Mouse (Mus musculus): ENCODE results near the gene Gm37240. TPM values are rescaled to one million over a fixed set of nuclear protein-coding genes. Genes with fewer than 3 reads are reported as not detected.
A peak's percentile ranks its signal among the peaks of the same experiment; 100 is the strongest.

Gm37240 gene
- polyA plus RNA-seq, 1 experiment from 2014 or later: 0.82 TPM

GRCm38 (mm10) chr3:85232846-85233245 is 654.5 kb downstream of the Gm37240 start:
- no peaks in the 10 kb centered on the region for H3K9me3 ChIP-seq (ENCODE audit: control insufficient read depth, low read length)
- no peak for DNase-seq (ENCODE audit: low spot score)
- H3K27ac ChIP-seq (ENCODE audit: low read depth, low read length): no peak overlapping the region
- H3K4me3 ChIP-seq (ENCODE audit: low read depth, low read length): no peak overlapping the region
- H3K9ac ChIP-seq (ENCODE audit: low read length): no peak overlapping the region
- H3K4me2 ChIP-seq (ENCODE audit: low read depth): no peak overlapping the region
- H3K27me3 ChIP-seq (ENCODE audit: control insufficient read depth, insufficient read depth, low read length): no peaks in the 10 kb centered on the region
- H3K4me1 ChIP-seq (ENCODE audit: control insufficient read depth, insufficient read depth, low read length): no peaks in the 10 kb centered on the region
- WGBS: 33% methylated on average over 6 of the region's 6 CpGs
- H3K36me3 ChIP-seq (ENCODE audit: control insufficient read depth, insufficient read depth, low read length): no peaks in the 10 kb centered on the region
- no peak for ATAC-seq (ENCODE audit: insufficient read depth, low FRiP score, low TSS enrichment)

- no peaks in the 10 kb centered on the region for H3K4me1 ChIP-seq (ENCODE audit: control insufficient read depth, insufficient read depth, low read length)
- no peak for DNase-seq (ENCODE audit: low spot score)
- H3K27me3 ChIP-seq (ENCODE audit: control insufficient read depth, insufficient read depth, low read length): no peaks in the 10 kb centered on the region
- no peak overlapping the region for H3K9ac ChIP-seq (ENCODE audit: low read length)
- no peak overlapping the region for H3K27ac ChIP-seq (ENCODE audit: low read depth, low read length)
- H3K9me3 ChIP-seq (ENCODE audit: control insufficient read depth, low read length): no peaks in the 10 kb centered on the region
- H3K4me2 ChIP-seq (ENCODE audit: low read depth): no peak overlapping the region
- no peak overlapping the region for H3K4me3 ChIP-seq (ENCODE audit: low read depth, low read length)
- no peaks in the 10 kb centered on the region for H3K36me3 ChIP-seq (ENCODE audit: control insufficient read depth, insufficient read depth, low read length)
- no peak for ATAC-seq (ENCODE audit: insufficient read depth, low FRiP score, low TSS enrichment)
- WGBS: 87% methylated on average over 5 of the region's 5 CpGs
Measured at GRCm38 (mm10) chr3:85222046-85222445, 665.3 kb downstream of the Gm37240 start.

- Histone ChIP-seq H3K27me3 (ENCODE audit: control insufficient read depth, insufficient read depth, low read length) (no peaks in the 10 kb centered on the region), H3K9me3 (ENCODE audit: control insufficient read depth, low read length) (no peaks in the 10 kb centered on the region), H3K27ac (ENCODE audit: low read depth, low read length) (no peak overlapping the region), H3K36me3 (ENCODE audit: control insufficient read depth, insufficient read depth, low read length) (no peaks in the 10 kb centered on the region), H3K4me1 (ENCODE audit: control insufficient read depth, insufficient read depth, low read length) (no peaks in the 10 kb centered on the region), H3K4me2 (ENCODE audit: low read depth) (no peak overlapping the region), H3K4me3 (ENCODE audit: low read depth, low read length) (no peak overlapping the region), H3K9ac (ENCODE audit: low read length) (no peak overlapping the region)
- DNase-seq (ENCODE audit: low spot score): no peak
- ATAC-seq (ENCODE audit: insufficient read depth, low FRiP score, low TSS enrichment): no peak
- WGBS: 82% methylated on average over 5 of the region's 5 CpGs
Measured at GRCm38 (mm10) chr3:85214926-85215325, 672.4 kb downstream of the Gm37240 start.

DNA sequence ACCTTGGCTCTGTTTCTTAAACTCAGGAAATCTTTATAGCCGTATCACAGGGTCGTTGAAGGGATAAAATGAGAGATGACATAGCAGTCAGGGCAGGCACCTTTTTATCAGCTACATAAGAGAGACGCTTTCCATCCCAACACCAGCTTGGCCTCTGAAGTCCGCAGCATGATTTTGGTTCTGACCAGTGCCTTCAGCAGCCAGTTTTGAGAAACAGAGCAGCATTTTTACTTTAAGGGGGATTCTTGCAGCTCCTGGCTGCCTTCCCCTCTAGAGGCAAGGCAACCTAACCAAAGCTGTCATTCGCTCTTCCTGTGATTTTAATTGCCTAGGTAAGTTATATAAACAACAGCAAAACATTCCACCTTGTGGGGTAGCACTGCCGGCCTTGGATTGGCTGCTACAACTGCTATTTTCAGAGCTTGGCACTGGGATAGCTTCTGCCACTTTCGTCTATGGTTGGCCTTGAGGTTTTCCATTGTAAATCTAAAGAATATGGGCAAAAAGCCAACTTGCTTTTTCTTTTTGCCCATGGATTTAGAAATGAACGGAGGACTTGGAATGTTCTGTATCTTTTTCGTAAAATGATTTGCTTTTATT is 674.5 kb downstream of the Gm37240 start:
- Histone ChIP-seq H3K27ac (ENCODE audit: low read depth, low read length) (no peak overlapping the region), H3K4me3 (ENCODE audit: low read depth, low read length) (no peak overlapping the region), H3K36me3 (ENCODE audit: control insufficient read depth, insufficient read depth, low read length) (no peaks in the 10 kb centered on the region), H3K4me2 (ENCODE audit: low read depth) (no peak overlapping the region), H3K4me1 (ENCODE audit: control insufficient read depth, insufficient read depth, low read length) (no peaks in the 10 kb centered on the region), H3K9me3 (ENCODE audit: control insufficient read depth, low read length) (no peaks in the 10 kb centered on the region), H3K27me3 (ENCODE audit: control insufficient read depth, insufficient read depth, low read length) (no peaks in the 10 kb centered on the region), H3K9ac (ENCODE audit: low read length) (no peak overlapping the region)
- ATAC-seq (ENCODE audit: insufficient read depth, low FRiP score, low TSS enrichment): no peak
- no peak for DNase-seq (ENCODE audit: low spot score)
- WGBS: 89% methylated on average over 9 of the region's 9 CpGs

GRCm38 (mm10) chr3:85209887-85210844 is 677.2 kb downstream of the Gm37240 start:
- H3K9me3 ChIP-seq (ENCODE audit: control insufficient read depth, low read length): no peaks in the 10 kb centered on the region
- no peak overlapping the region for H3K9ac ChIP-seq (ENCODE audit: low read length)
- DNase-seq (ENCODE audit: low spot score) (no peak), ATAC-seq (ENCODE audit: insufficient read depth, low FRiP score, low TSS enrichment) (no peak)
- H3K27ac ChIP-seq (ENCODE audit: low read depth, low read length): no peak overlapping the region
- H3K4me2 ChIP-seq (ENCODE audit: low read depth): no peak overlapping the region
- 73% methylated on average over 17 of the region's 17 CpGs for WGBS
- H3K4me1 ChIP-seq (ENCODE audit: control insufficient read depth, insufficient read depth, low read length): no peaks in the 10 kb centered on the region
- H3K27me3 ChIP-seq (ENCODE audit: control insufficient read depth, insufficient read depth, low read length): no peaks in the 10 kb centered on the region
- H3K4me3 ChIP-seq (ENCODE audit: low read depth, low read length): no peak overlapping the region
- no peaks in the 10 kb centered on the region for H3K36me3 ChIP-seq (ENCODE audit: control insufficient read depth, insufficient read depth, low read length)

- Histone ChIP-seq H3K36me3 (ENCODE audit: control insufficient read depth, insufficient read depth, low read length) (no peaks in the 10 kb centered on the region), H3K4me3 (ENCODE audit: low read depth, low read length) (no peak overlapping the region), H3K9me3 (ENCODE audit: control insufficient read depth, low read length) (no peaks in the 10 kb centered on the region), H3K27ac (ENCODE audit: low read depth, low read length) (no peak overlapping the region), H3K27me3 (ENCODE audit: control insufficient read depth, insufficient read depth, low read length) (no peaks in the 10 kb centered on the region), H3K4me1 (ENCODE audit: control insufficient read depth, insufficient read depth, low read length) (no peaks in the 10 kb centered on the region), H3K4me2 (ENCODE audit: low read depth) (no peak overlapping the region), H3K9ac (ENCODE audit: low read length) (no peak overlapping the region)
- 83% methylated on average over 7 of the region's 7 CpGs for WGBS
- ATAC-seq (ENCODE audit: insufficient read depth, low FRiP score, low TSS enrichment) (no peak), DNase-seq (ENCODE audit: low spot score) (no peak)
Measured at GRCm38 (mm10) chr3:85206475-85206874, 680.8 kb downstream of the Gm37240 start.

GRCm38 (mm10) chr3:85205911-85206310 is 681.4 kb downstream of the Gm37240 start:
- Histone ChIP-seq H3K4me2 (ENCODE audit: low read depth) (no peak overlapping the region), H3K27ac (ENCODE audit: low read depth, low read length) (no peak overlapping the region), H3K4me1 (ENCODE audit: control insufficient read depth, insufficient read depth, low read length) (no peaks in the 10 kb centered on the region), H3K36me3 (ENCODE audit: control insufficient read depth, insufficient read depth, low read length) (no peaks in the 10 kb centered on the region), H3K4me3 (ENCODE audit: low read depth, low read length) (no peak overlapping the region), H3K9me3 (ENCODE audit: control insufficient read depth, low read length) (no peaks in the 10 kb centered on the region), H3K9ac (ENCODE audit: low read length) (no peak overlapping the region), H3K27me3 (ENCODE audit: control insufficient read depth, insufficient read depth, low read length) (no peaks in the 10 kb centered on the region)
- no peak for DNase-seq (ENCODE audit: low spot score)
- WGBS: 93% methylated on average over 4 of the region's 4 CpGs
- ATAC-seq (ENCODE audit: insufficient read depth, low FRiP score, low TSS enrichment): no peak

- H3K27ac ChIP-seq (ENCODE audit: low read depth, low read length): no peak overlapping the region
- no peak overlapping the region for H3K9ac ChIP-seq (ENCODE audit: low read length)
- peak; percentile 45; the same call in 1 of the 2 replicates for ATAC-seq (ENCODE audit: insufficient read depth, low FRiP score, low TSS enrichment)
- peak; percentile 48 for DNase-seq (ENCODE audit: low spot score)
- 41% methylated on average over 9 of the region's 9 CpGs for WGBS
- no peaks in the 10 kb centered on the region for H3K9me3 ChIP-seq (ENCODE audit: control insufficient read depth, low read length)
- no peak overlapping the region for H3K4me2 ChIP-seq (ENCODE audit: low read depth)
- no peaks in the 10 kb centered on the region for H3K36me3 ChIP-seq (ENCODE audit: control insufficient read depth, insufficient read depth, low read length)
- H3K27me3 ChIP-seq (ENCODE audit: control insufficient read depth, insufficient read depth, low read length): no peaks in the 10 kb centered on the region
- H3K4me1 ChIP-seq (ENCODE audit: control insufficient read depth, insufficient read depth, low read length): no peaks in the 10 kb centered on the region
- no peak overlapping the region for H3K4me3 ChIP-seq (ENCODE audit: low read depth, low read length)
Measured at GRCm38 (mm10) chr3:85203659-85204058, 683.7 kb downstream of the Gm37240 start.

GRCm38 (mm10) chr3:85202726-85203125 is 684.6 kb downstream of the Gm37240 start:
- H3K4me3 ChIP-seq (ENCODE audit: low read depth, low read length): no peak overlapping the region

More at GRCm38 (mm10) chr3:85202726-85203125, 684.6 kb downstream of the Gm37240 start:
- Histone ChIP-seq H3K9me3 (ENCODE audit: control insufficient read depth, low read length) (no peaks in the 10 kb centered on the region), H3K36me3 (ENCODE audit: control insufficient read depth, insufficient read depth, low read length) (no peaks in the 10 kb centered on the region), H3K9ac (ENCODE audit: low read length) (no peak overlapping the region), H3K4me2 (ENCODE audit: low read depth) (no peak overlapping the region), H3K4me1 (ENCODE audit: control insufficient read depth, insufficient read depth, low read length) (no peaks in the 10 kb centered on the region), H3K27ac (ENCODE audit: low read depth, low read length) (no peak overlapping the region), H3K27me3 (ENCODE audit: control insufficient read depth, insufficient read depth, low read length) (no peaks in the 10 kb centered on the region)
- ATAC-seq (ENCODE audit: insufficient read depth, low FRiP score, low TSS enrichment) (no peak), DNase-seq (ENCODE audit: low spot score) (no peak)
- WGBS: 72% methylated on average over 3 of the region's 3 CpGs

All from neural tube, embryonic 11.5 days (tissue).